Mouse (Mus musculus): Measurements from ENCODE around the gene Slc25a21.

Slc25a21 gene

GRCm38 (mm10) chr12:57184401-57185147 lies 12.7 kb downstream of the Slc25a21 start:
- no peak for DNase-seq

GRCm38 (mm10) chr12:57179465-57180188 lies 17.6 kb downstream of the Slc25a21 start:
- no peak for DNase-seq

DNA sequence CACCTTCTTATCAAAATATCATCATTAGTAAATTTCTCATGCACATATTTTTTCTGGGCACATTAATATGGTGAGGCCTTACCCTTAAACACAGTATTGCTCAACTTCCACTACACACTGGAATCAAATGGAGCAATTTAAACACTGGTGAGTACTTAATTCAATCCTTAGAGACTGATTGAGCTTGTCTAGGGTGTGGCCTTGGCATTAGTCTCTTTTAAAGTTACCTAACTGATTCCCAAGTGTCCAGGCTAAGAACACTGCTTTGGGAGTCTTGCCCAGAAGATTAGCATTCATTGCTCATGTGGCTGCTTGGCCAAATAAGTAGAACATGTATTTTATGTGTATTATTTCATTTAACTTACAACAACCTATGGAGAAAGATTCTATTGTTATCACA lies 18.5 kb downstream of the Slc25a21 start:
- no peak for DNase-seq

GRCm38 (mm10) chr12:57163294-57163693 lies 34.0 kb downstream of the Slc25a21 start:
- no peak for DNase-seq

- no peak for DNase-seq
These were observed 34.4 kb downstream of the Slc25a21 start for GRCm38 (mm10) chr12:57162840-57163239.

- DNase-seq = no peak
These were observed 37.4 kb downstream of the Slc25a21 start for GRCm38 (mm10) chr12:57159904-57160303.

- DNase-seq = no peak
These were observed 39.0 kb downstream of the Slc25a21 start for GRCm38 (mm10) chr12:57158266-57158665.

DNA sequence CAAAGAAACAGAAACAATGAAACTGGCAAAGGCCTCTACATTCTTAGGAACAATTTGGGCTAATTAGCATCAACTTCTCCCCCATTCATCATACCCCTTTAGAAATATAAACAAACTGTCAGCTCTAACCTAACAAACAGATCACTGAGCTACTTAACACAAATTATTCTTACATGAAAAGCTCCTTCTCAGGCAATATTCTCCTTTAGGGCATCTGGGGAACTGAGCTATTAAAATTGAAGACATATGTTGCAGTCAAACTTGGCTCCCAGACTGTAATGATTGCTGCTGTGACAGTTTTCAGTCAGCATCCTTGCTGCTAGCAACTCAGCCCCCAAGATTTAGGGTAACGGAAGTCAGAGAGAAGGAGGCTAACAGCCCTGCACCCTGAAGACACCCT lies 58.3 kb downstream of the Slc25a21 start:
- no peak for DNase-seq

DNA sequence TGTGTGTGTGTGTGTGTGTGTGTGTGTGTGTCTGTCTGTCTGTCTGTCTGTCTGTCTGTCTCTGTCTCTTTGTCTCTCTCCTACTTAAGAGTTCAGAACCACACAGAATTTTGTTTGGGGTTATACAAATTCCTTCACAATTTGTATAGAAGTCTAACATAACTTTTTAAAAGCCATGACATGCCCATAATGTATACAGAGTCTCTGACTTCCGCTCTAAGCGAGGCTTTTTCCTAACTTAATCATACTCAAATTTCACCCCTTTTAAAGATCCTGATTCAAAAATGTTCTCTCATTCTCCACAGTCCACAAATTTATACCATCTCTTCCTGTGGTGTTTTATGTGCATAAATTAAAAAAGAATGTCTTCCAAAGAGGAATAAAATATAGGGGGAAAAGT lies 59.5 kb downstream of the Slc25a21 start:
- no peak for DNase-seq

GRCm38 (mm10) chr12:57118602-57119001 lies 78.7 kb downstream of the Slc25a21 start:
- no peak for DNase-seq

GRCm38 (mm10) chr12:57115516-57115915 lies 81.8 kb downstream of the Slc25a21 start:
- no peak for DNase-seq

- DNase-seq = no peak
These were observed 87.9 kb downstream of the Slc25a21 start for GRCm38 (mm10) chr12:57109363-57109762.

DNA sequence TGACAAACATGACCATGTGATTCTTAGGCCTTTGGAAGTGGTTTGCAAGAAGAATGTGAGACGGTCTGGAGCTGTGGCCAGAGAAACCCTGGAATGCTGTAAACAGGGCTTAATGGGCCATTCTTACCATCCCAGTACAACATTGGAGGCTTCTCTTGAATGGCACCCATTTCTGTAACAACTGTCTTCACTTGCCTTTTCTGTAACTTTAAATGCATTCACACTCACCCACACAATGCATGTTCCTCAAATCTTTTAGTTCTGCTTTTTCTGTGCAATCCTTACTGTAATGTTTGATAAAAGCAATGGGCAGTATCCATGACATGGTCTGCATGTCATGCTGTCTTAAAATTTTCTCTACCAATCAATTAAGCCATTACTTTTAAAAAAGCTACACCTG lies 95.0 kb downstream of the Slc25a21 start:
- DNase-seq = no peak

DNA sequence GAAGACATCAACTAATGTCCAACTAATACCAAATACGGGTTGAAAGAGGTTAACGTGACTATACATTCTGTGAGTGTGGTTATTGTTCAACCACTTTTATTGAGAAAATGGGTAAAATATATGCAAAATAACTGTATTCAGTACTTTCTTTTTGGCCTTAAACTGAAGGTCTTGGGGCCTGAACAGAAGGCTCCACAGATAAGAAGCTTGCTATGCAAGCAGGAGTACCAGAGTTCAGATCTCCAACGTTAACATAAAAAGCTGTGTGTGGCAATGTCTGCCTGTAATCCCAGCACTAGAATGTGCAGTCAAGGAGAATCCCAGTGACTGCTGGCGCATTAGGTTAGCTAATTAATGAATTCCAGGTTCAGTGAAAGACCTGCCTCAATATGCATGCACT lies 96.7 kb downstream of the Slc25a21 start:
- no peak for DNase-seq

- no peak for DNase-seq
These were observed 98.2 kb downstream of the Slc25a21 start for GRCm38 (mm10) chr12:57099066-57099465.

- DNase-seq = no peak
These were observed 98.9 kb downstream of the Slc25a21 start for GRCm38 (mm10) chr12:57098371-57098770.

DNA sequence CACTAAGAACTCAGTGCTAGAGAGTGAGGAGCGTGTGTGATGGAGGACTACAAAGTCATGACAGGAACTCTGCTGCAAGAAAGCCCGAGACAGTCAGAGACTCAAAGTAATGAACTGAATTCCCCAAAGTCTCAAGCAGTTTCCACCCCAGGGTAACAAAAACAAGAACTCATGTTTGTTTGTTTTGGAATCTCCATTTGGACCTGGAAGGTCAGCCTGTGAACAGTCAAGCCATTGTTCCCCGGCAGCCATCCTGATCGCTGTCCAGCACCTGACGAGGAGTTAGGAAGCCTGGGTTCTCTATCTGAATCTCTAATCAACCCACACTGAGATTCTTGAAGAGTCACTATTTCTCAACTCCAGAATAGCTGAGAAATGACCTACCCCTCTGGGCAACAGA lies 104.2 kb downstream of the Slc25a21 start:
- DNase-seq = no peak

DNA sequence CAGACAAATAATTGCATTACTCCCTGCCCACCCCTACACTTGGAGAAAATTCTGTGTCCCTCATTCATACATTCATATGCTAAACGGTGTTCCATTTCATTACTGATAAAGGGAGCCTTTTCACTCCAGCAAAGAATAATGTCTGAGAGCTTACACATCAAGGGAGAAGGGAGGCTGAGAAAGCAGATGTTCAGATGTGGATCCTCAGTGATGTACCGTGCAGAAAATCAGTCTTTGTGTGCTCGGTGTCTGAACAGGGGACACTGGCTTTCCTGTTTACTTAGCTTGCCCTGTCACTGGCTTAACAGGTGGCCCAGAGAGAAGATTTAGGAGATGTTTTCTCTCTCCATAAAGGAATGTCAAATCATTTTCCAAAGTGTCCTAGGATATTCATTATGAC lies 112.8 kb downstream of the Slc25a21 start:
- no peak for DNase-seq

DNA sequence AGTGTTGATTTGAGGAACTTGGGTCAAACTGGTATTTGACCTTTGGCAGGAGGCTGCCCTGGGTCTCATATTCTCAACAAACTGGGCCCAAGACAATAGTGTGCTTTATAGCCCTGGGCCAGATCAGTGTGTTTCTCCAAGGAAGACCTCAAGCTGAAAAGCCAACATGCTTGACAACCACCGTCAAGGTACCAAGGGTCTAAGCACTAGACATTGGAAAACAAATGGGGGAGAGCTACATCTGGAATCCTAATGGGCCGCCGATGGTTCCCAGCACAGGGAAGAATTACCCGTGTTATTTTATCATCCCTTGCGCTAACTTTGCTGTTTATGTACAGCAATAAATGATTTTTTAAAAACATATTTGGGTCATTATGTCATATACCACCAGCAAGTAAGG lies 113.7 kb downstream of the Slc25a21 start:
- no peak for DNase-seq

DNA sequence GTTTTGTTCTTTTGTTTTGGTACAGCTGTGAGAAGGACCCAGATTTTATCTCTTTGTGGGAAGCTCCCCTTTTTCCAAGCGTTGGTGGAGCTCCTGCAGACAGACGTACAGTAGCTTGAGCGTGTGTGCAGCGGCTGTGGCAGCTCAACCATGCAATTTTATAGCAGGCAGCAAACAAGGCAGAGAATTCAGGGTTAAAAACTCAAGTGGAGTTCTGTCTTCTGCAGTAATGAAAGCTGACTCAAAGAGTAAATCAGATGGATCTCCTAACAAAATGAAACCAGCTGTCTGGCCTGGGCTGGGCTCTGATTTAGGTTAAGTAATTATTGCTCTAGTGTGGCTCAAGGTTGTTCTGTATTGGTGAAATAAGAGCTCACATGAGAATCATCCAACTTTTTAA lies 120.7 kb downstream of the Slc25a21 start:
- DNase-seq = no peak

DNA sequence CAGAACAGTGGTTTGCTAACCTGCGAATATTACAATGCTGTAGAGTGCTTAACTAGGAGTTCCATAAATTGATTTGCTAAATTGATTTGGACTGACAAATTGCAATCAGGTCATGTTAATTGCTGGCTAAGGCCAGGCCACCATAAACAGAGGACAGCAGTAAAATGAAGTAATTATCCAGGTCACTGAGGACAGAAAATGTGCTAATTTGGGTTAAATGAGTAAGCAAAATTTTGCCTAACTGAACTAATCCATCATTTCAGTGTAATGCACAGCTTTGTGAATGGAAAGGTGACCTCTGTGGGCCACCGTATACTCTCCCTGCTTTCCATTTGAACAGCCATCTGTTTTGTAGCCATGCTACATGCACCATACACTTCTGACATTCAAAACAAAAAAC lies 124.7 kb downstream of the Slc25a21 start:
- no peak for DNase-seq

- no peak for DNase-seq
These were observed 128.7 kb downstream of the Slc25a21 start for GRCm38 (mm10) chr12:57068607-57069006.

GRCm38 (mm10) chr12:57019737-57020136 lies 177.5 kb downstream of the Slc25a21 start:
- DNase-seq = no peak

GRCm38 (mm10) chr12:57016845-57017244 lies 180.4 kb downstream of the Slc25a21 start:
- no peak for DNase-seq

DNA sequence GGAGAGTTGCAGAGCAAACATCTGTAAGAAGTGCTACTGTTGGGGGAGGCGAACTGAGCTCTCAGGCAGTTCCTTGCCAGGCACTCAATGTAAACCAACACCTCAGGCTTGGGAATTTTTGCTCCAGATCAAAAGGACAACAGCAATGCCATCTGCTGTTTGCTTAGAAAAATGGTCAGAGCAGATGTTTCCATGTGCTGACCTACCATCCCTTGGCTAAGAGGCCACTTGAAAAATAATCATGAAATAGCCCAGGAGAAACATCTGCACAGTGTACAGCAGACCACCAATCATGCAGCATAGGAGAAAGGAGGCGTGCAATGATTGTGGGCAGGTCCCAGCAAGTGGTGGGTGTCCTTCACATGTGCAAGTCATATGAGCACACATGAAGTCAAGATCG lies 180.9 kb downstream of the Slc25a21 start:
- no peak for DNase-seq

All from right cerebral cortex, adult 18-20 months (tissue).